Mouse (Mus musculus): Measurements from ENCODE around the gene Rai1. TPM values are rescaled to one million over a fixed set of nuclear protein-coding genes. Genes with fewer than 3 reads are reported as not detected.

Gene Rai1
- total RNA-seq, 2 experiments from 2014 or later, result 35.2 to 42.3 TPM

GRCm38 (mm10) chr11:60244503-60245143 is 139.8 kb downstream of the Rai1 start:
- DNase-seq (ENCODE audit: low spot score in 2 of 2), result no peak

- no peak for DNase-seq (ENCODE audit: low spot score in 2 of 2)
Observed at GRCm38 (mm10) chr11:60246077-60246476, 141.3 kb downstream of the Rai1 start.

GRCm38 (mm10) chr11:60247753-60248550 is 143.1 kb downstream of the Rai1 start:
- DNase-seq (ENCODE audit: low spot score in 2 of 2), result no peak

Small RNA genes lying within 50 kb of the gene (microRNA-seq; reads per million reads assigned to microRNA genes)
- gene Mir6921 (ENCODE audit: borderline number of aligned reads in 2 of 2) (1.4 to 3.1 reads per million in 2 experiments), gene Mir6922 (ENCODE audit: borderline number of aligned reads in 2 of 2) (0.47 to 1.8 reads per million in 2 experiments)

Other genes with a start within 250 kb of the Rai1 start
- 10 to 100 TPM; 23.3 to 24.3 TPM for gene Med9, start 156.8 kb upstream of the Rai1 start, total RNA-seq (2021)
- gene Rasd1, start 140.1 kb upstream of the Rai1 start, total RNA-seq (2021), result 10 to 100 TPM; 17.5 to 20.2 TPM
- gene Pemt, start 58.5 kb upstream of the Rai1 start, total RNA-seq (2021), result 10 to 100 TPM in 1 of 2 experiments, 1 to 10 TPM in 1; 5.5 to 11.1 TPM
- gene Srebf1, start 117.6 kb downstream of the Rai1 start, total RNA-seq (2021), result 100 to 1,000 TPM; 141 to 185 TPM
- 10 to 100 TPM; 63.0 to 80.7 TPM for gene Tom1l2, start 247.9 kb downstream of the Rai1 start, total RNA-seq (2021)
- gene Drc3, start 248.3 kb downstream of the Rai1 start, total RNA-seq (2021), result 1 to 10 TPM in 1 of 2 experiments, under 1 TPM in 1; 0.73 to 1.6 TPM